Mouse (Mus musculus): Measurements from ENCODE around the gene Tmem251.

Tmem251 gene

DNA sequence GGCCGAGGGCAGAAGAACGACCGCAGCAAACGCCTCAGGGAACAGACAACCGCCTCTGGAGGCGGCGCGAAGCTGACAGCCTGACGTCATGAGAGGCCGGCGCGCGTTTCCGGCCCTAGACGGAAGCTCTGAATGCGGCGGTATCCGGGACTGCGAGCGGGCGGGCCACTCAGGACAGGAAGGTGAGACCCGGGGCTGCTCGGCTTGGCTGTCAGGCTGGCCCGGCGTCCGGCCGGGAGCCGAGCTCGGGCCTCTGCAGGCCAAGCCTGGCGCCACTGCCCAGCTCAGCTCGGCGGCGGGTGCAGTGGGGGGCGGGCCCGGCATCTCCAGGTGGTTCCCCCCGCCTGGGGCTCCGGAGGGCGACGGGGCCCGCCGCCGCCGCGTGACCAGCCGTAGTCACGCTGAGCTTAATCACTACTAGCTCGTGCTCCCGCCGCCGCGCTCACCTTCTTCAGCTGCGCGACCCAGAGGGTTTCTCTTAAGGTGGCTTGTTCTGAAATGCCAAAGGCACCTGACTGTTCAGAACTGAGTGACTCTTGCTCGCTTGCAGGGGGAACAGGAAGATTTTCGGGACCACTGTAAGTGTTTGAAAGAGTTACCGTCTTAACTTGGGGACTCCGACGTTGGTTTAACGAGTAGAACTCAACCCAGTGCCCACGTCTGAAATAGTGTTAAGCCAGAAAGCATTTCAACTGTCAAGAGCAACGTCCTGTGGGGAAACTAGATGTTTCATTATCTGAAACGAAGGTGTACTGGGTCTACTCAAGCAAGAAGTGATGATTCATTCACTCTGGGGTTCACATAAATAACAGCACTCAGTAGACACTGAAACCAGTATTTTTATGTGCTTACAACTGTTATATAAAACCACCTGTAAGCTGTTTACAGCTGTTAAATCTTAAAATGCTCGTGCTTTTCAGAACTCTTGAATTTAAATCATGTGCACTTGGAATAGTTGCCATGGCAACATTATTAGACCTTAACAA lies at the start of gene Tmem251, which contains the start of gene Moap1:
TSS of gene Tmem251 (plus strand) at position 174 of the 986 bp plus-strand sequence.
TSS of gene Moap1 (minus strand) at position 73 of the 986 bp plus-strand sequence.
- peak; percentile 96 for DNase-seq (ENCODE audit: low spot score)

DNA sequence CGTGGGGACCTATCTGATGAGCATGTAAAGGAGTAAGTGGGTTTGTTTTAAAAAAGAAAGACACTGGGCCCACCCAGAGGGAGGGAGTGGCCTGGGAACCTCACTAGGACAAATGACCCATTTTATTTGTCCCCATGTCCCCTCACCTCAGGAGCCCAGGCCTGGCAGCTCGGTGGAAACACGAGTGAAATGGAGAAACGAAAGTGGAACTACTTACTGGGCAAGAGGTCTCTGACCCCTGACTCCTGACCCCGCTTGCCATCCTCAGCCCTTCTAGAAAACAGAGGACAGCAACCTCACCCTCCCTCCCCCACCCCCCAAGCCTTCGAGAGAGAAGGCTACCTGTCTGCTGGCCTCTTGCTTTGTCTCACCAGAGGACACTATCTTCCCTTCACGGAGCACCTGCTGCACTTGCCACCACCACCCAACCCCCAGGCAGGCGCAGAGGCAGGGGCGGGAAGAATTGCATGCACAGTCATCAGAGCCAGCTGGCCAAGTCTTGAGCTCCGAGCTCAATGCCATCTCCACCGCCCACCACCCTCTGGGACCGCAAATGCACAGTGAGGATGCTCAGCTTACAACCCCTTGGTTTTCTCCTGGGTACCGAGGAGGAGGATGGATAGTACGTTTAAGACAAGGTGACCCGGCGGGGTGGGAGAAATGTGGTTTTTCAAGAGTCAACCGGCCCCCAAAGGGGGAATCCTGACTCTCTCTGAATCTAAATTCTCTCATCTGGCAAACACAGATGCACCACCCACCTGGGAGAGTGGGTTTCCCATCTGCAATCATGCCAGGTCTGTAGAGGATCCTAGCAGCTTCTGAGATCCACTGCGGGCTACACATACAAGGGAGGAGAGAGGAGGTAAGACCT lies 48.0 kb upstream of the Tmem251 start:
- no peak for DNase-seq (ENCODE audit: low spot score)

DNA sequence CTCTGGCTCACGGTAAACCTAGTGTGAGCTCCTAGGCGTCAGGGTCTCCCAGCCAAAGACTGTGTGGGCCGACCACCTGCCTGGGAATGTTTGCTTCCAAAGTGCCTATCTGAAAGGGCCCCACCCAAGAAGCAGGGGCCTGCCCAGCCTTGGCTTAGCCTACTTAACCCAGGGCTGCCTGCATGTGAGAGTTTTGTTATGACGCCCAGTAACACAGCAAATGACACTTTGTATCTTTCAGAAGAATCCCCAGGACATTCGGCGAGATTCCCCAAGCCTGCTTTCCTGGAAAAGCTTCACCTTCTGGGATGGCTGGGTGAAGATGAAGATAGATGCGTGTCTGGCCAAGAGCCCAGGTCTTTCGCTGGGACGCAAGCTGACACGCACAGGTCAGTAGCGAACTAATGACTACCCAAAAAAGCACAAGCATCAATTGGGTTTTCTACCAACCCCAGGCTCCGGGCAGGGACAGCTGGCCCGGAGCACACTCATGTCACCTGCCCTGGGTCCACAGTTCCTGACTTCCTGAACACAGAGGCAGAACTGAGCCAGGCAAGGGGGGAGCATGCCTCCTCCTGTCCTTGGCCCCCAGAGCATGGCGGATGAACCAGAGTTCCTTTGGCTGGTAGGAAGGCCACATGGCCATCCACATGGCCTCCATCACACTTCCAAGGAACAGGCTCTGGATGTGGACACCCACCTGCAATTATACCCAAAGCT lies 46.8 kb upstream of the Tmem251 start:
- DNase-seq (ENCODE audit: low spot score): no peak

DNA sequence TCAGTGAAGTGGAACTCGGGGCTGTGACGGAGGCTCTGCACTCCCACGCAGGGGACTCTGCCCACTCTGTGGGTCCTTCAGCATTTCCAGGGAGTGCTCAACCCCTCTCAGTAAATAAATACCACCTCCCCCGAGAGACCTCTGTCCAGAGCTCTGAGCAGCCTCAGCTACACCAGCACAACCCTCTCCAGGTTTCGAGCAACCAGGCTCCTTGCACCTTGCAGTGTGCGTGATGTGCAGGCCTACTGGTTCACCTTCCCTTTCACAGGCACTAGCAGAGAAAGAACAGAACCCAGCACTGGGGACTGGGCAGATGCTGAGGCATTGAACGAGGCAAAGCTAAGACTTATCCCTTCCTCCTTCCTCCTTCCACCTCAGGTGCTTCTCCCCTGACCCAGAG lies 46.2 kb upstream of the Tmem251 start:
- no peak for DNase-seq (ENCODE audit: low spot score)

DNA sequence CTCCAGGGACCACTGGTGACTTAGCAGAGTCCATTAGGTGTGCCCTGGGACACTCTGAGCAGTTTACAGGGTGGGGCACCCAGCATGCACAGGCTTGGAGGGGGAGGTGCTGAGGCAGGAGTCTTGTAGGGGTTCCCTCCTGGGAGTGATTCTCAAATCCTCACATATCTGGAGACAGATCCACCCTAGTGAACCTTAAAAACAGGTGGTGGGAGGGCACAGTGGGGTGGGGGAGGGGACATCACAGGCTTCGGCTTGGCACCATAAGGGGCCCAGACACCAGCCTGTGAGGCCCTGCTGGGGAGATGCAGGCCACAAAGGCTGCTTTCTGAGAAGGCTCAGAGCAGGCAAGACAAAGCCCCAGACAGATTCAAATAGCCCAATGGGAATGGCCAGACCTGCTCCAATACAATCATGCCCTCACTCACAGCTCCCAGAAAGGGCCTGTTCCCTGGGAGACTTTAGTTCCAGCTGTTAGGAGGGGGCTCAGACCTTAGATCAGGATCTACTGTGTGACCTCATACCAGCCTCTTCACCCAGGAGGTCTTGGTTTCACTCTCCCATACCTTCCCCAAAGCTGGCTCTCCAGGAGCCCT lies 45.4 kb upstream of the Tmem251 start:
- DNase-seq (ENCODE audit: low spot score): peak; percentile 44

DNA sequence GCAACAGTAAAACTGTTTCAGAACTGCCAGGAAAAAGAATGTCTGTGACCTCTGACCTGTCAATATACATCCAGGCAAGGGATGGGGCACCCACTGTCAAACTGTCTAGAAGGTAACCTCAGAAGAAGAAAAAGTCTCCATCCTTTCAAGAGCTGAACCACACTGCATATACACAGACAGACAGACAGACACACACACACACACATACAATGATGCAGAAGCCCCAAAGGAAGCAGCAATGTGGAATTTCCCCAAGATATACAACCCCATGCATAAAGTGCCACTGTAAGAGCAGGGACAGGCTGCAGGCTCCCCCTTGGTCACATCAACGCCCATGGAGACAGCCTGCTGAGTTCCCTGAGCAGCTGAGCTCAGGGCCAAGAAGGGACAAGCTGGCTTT lies 44.4 kb upstream of the Tmem251 start:
- no peak for DNase-seq (ENCODE audit: low spot score)

DNA sequence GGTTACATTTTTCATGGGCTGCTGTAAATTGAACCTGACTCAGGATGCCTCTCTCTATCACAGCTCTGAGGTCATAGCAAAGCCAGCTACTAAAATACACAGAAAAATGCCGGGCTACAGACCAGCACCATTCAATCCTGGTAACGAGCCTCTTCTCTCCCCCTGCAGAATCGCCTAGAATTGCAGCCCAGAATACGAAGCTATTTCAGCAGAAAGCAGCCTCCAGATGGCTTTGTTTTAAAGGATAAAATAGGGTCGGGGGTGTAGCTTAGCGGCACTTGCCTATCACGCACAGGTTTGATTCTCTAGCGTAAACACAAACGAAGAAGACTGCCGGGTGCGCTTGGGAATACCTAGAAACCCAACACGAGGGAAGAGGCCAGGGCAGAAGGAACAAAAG lies 43.1 kb upstream of the Tmem251 start:
- no peak for DNase-seq (ENCODE audit: low spot score)

DNA sequence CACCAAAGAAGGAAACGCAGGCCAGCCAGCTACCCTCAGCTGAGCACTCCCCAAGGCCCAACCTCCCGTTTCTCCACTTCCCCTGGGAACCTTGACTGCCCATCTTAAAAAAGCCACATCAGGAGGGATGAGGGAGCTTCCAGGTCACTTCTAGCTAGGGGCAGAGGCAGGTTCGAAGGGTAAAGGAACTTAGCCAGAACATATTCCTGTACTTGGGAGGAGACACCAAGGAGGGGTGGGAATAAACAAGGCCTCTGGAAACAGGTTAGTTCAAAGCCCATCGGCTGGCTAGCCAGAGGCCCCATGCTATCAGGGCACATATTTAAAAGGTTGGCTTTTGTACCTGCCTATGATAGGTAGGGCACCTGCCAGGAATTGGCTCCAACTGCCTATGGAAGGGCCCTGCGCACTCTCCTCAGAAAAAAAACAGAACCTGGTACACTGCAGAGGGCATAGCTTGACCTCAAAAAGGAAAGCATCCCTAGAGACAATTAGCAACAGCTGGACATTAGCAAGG lies 41.8 kb upstream of the Tmem251 start:
- no peak for DNase-seq (ENCODE audit: low spot score)

DNA sequence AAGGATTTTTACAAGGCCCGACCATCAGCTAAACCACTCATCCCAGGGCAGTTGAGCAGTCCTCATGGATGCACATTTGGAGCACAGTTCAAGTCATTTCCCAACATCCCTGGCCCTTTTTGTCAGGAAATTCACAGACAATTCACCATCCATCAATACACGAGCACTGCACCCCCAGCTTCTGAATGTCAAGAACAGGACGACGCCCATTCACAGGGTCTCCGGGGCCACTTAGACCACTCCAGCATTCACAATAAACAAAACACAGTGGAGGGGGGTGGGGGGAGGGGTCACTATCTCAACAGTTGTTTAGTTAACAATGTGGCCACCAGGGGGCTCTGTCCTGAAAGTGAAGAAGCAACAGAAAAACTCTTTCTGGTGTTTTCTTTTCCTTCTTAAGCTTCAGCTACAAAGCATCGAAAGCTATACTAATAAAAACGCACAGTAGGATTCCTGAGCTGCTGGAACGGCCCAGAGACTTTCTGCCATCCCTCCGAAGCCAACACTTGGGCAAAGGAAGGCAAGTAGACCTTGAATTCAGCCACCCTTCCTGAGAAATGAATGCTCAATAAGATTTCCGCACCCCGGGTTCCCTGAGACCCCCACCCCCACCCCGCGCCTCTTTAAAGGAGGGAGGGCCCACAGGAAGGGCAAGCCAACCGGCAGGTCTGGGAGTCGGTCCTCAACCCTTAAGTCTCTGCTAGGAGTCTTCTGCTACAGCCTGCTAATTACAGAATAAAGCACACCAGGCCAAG lies 41.0 kb upstream of the Tmem251 start:
- DNase-seq (ENCODE audit: low spot score): peak; percentile 82

DNA sequence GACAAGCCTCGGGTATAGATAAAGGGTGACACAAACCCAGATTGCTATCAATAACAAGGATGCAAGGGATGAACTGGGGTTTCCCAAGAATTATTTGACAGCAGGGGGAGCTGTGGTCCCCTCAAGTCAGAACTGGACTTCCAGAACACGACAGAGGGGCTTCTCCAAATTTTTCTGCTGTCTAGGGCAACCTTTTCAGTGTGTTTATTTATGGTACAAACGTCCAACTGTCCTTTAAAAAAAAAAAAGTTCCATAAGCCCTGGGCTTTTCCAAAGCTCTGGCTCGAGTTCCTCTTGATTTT lies 40.5 kb upstream of the Tmem251 start:
- DNase-seq (ENCODE audit: low spot score): peak; percentile 40

DNA sequence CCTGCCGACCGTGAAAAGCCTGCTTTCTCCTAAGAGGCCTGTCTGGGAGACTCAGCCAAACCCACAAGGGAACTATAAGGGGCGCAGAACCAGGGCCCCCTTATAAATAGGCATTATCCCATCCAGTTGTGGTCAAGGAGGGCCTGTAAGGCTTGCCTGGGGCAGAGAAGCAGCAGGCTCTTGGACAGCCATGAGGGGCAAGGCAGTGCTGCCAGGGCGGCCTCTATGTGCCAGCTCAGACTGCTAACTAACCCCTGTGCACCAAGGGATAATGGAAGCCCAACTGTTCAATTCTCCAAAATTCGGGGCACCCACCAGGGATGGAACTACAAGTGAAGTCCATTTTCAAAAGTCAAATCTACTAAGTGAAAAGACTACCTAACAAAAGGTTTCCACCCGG lies 40.1 kb upstream of the Tmem251 start:
- no peak for DNase-seq (ENCODE audit: low spot score)

DNA sequence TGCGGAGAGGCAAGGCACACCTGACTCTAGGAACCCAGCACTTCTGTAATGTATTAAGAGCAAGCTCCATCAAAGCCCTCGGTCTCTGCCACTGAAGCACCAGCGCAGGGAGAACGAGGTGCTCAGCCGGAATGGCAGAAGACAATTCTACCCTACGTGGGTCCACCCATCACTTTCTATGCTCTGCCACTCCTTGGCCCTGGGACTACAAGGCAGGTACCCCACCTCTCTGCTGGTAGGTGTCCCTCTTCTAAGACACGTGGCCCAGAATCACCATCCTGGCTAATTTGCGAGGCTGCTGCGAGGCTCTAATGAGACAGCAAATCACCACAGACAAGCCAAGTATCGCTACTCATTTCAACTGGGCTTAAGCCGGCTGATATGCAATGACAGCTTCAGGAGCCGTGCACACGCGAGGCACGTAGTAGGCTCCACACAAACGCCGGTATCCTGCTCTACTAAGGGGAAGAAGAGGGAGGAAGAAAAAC lies 39.6 kb upstream of the Tmem251 start:
- no peak for DNase-seq (ENCODE audit: low spot score)

DNA sequence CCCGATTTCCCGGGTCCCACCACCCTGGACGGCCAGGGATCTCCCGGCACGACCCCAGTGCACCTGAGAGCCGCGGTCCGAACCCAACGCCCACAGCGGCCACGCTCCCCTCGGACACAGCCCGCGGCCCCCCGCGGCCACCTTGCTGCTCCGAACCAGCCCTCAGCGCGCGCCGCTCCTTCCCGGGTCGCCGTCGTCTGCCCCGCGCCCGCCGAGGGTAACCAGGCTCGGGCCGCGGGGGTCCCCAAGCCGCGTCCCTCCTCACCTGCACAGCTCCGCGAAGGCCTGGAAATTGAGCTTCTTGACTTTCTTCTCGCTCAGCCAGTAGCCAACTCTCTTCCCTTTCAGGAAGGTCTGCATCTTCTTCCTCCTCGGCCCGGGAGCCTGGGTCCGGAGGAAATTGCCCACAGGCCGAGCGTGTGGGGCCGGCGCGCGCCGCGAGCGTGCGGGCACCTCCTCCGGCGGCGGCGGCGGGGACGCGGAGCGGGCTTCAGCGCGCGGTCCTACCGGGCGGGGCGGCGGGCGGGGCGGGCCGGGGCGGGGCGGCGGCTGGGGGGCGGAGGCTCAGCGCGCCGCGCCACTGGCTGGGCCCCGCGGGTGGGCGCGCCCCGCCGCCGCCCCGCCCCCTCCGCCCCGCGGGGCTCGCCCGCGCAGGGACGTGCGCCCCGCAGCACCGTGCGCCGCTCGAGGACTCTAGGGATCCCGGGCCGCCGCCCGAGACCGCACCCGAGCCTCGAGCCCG lies 38.9 kb upstream of the Tmem251 start, which contains the start of gene Itpk1:
TSS of gene Itpk1 (minus strand) at position 474 of the 742 bp plus-strand sequence.
- peak; percentile 58 for DNase-seq (ENCODE audit: low spot score)

DNA sequence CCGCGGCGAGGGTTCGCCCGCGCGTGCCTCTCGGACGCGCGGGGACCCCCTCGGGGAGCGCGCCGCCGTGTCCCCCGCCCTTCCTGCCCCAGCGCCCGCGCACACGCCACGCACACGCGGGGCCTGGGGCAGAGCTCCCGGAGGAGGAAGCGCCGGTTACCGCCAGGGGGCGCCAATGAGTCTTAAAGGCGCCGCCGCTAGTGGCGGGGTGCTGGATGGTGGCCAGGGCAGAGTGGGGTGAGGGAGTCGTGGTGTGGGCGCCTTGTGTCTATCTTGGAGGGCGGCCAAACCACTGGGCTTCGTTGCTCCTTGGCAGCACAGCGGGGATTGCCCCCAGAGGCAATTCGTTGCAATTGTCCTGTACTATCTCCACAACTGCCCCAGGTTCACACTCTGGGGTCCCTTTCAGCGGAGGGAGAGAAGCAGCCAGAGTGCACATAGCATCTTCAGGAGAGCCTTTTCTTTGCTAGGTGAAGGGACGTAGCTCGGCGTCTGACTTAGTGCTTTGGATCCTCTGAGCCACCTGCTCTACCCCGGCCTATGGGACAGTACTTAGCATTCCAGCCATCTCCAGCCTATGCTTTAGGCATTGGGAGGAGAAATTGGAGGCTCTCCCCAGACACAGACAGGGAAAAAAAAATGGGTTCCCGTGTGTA lies 38.2 kb upstream of the Tmem251 start:
- DNase-seq (ENCODE audit: low spot score): peak; percentile 74

DNA sequence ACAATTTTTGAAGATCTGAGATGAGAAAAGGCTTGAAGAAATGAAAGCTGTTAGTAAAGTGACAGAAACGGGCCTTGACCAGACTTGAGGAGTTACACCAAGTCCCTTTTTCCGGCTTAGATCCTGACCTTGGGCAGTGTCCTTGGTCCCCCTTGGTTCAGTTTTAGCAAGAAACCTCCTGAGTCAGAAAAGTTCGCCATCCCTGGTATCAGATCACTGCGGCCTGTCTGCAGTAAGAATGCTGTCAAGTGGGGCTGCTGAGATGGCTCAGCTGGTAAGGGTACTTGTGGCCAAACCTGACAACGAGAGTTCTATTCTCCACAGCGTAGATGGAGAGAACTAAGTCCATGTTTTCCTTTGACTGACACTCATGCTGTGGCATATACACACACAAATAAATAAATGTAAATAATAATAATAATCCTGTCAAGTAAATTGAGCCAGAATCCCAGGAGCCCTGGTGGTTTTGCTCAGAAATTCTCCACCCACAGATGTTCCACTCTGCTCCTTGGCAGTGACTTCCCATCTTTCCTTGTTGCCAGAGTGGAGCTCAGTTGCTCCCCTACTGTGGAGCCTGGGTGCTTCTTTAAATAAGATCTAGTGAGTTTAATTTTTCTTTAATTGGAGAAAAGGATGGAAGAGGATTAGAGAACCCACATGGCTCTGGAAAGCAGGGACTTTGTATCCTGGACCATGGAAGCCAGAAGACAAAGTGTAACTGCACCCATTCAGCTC lies 37.5 kb upstream of the Tmem251 start:
- DNase-seq (ENCODE audit: low spot score): no peak

DNA sequence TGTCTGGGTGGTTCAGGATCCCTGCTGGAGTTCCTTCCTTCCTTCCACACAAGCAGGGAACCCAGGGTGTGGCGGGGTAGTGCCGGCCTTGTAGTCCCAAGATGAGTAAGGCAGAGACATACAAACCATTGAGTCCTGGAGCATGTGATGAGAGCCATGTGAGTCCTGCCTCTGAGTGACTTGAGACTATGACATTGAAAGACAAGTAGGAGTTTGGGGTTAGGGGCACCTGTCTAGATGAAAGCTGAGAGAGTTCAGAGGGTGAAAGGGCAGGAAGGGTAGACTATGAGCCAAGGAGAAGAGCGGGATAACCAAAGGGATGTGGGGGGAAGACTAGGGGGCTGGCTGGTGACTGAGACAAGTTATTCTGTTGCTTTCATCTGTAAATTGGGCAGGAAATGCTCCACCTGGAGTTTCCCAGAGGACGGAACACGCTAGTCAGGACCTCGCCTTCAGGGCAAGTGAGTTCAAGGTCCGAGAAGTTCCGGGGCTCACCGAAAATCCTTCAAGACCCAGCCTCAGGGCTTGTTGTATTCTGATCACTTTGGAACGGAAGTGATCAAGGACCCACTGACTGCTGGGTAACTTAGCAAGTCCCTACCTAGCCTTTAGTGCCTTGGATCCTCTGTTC lies 36.6 kb upstream of the Tmem251 start:
- DNase-seq (ENCODE audit: low spot score): no peak

DNA sequence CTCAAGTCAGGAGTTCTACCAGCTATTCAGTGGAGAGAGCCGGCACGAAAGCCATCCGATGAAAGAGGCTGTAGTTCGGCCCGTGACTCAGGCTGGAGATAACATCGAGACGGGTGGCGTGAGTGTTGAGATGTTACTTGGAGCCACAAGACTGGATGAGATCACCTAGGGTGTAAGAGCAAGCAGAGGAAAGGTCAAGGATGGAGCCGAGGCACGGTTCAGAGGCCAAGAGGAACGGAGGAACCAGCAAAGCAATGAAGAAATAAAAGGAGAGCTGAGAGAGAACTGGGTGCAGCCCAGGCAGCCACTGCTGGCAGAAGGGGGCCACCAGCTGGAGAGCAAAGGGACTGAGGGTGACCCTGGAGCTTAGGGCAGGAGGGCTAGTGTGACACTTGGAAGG lies 35.3 kb upstream of the Tmem251 start:
- no peak for DNase-seq (ENCODE audit: low spot score)

DNA sequence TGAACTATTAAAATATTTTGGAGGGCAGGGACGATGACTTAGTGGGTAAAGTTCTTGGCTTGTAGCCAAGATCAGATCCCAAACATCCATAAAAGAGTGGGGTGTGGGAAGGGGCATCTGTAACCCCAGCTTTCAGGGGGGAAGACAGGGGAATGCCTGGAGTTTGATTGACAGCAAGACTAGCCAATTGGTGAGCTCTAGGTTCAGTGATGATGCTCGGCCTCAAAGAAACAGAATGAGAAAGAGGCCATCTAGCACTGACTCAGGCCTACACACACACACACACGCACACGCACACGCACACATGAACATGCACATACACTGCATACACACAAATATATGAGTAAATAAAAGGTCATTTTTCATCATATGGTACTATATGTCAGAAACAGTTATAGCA lies 33.7 kb upstream of the Tmem251 start:
- no peak for DNase-seq (ENCODE audit: low spot score)
